Mouse (Mus musculus) midbrain, postnatal 0 days (tissue): Measurements from ENCODE around the gene Thop1. TPM values are rescaled to one million over a fixed set of nuclear protein-coding genes. Genes with fewer than 3 reads are reported as not detected.
"Not testable (repeated sequence)": the region's sequence is repeated elsewhere in the genome, so short reads cannot be mapped to it uniquely, and the experiment has no call there.

Experiments
- ATAC-seq: fragments of 200-750 bp; cut with Nextera tagmentation; 2 replicates; pipeline ENCODE4 v1.8.0; 2017; ENCODE audit warnings: moderate number of reproducible peaks, mild to moderate bottlenecking, moderate TSS enrichment, moderate library complexity; ENCODE audit not compliant: low FRiP score
- DNase-seq: peaks from one replicate; pipeline ENCODE4 v3.0.0-alpha.2; 2015; ENCODE audit warnings: low spot score
- H3K27ac ChIP-seq: fragments of 300-500 bp; sonication (generic); 2 replicates; pipeline ENCODE4 v1.5.1; 2014; ENCODE audit warnings: low read depth, mild to moderate bottlenecking, low read length, mixed read lengths
- H3K27me3 ChIP-seq: fragments of 300-500 bp; sonication (generic); 2 replicates; pipeline ENCODE4 v1.6.1; 2014; ENCODE audit warnings: low read length, control low read depth, mixed read lengths; ENCODE audit not compliant: insufficient read depth
- H3K36me3 ChIP-seq: fragments of 300-500 bp; sonication (generic); 2 replicates; pipeline ENCODE4 v1.6.1; 2014; ENCODE audit warnings: low read length, control low read depth, mixed read lengths; ENCODE audit not compliant: insufficient read depth
- H3K4me1 ChIP-seq: fragments of 300-500 bp; sonication (generic); 2 replicates; pipeline ENCODE4 v1.6.1; 2014; ENCODE audit warnings: mild to moderate bottlenecking, control low read depth, antibody characterized with exemption, low read length, mixed read lengths; ENCODE audit not compliant: insufficient read depth
- H3K4me2 ChIP-seq: fragments of 300-500 bp; sonication (generic); 2 replicates; pipeline ENCODE4 v1.6.1; 2014; ENCODE audit warnings: low read depth, mild to moderate bottlenecking, low read length, mixed read lengths; ENCODE audit not compliant: poor library complexity, severe bottlenecking
- H3K4me3 ChIP-seq: fragments of 300-500 bp; sonication (generic); 2 replicates; pipeline ENCODE4 v1.5.1; 2014; ENCODE audit warnings: low read depth, mild to moderate bottlenecking, low read length, moderate library complexity
- H3K9ac ChIP-seq: fragments of 300-500 bp; sonication (generic); replicated peaks from 2 replicates; pipeline ENCODE4 v1.6.1; 2014; ENCODE audit warnings: mild to moderate bottlenecking, low read length, moderate library complexity, mixed read lengths; ENCODE audit not compliant: poor library complexity, severe bottlenecking
- H3K9me3 ChIP-seq: fragments of 300-500 bp; sonication (generic); 2 replicates; pipeline ENCODE4 v1.6.1; 2016; ENCODE audit warnings: low read length, control low read depth
- CTCF ChIP-seq: IDR thresholded peaks from 2 replicates; pipeline ENCODE4 v1.5.1; 2016; ENCODE audit warnings: antibody characterized with exemption, mild to moderate bottlenecking
- WGBS: fragments of 180-500 bp; shearing (Covaris S2); extraction: QIAGEN DNeasy Blood & Tissue Kit; methylation state at CpG from one replicate; pipeline ENCODE4 v1.1.7; 2014; 5-methylcytosine and 5-hydroxymethylcytosine counted together
- polyA plus RNA-seq: library from polyadenylated mRNA; unstranded; fragments of >200 nt; fragmentation: Nextera tagmentation; extraction: Ambion mirVana; gene quantifications from 2 replicates; pipeline ENCODE4 v1.2.1, GENCODE M21; 2015
- total RNA-seq: library from RNA; depleted of rRNA; stranded (reverse); fragments of >200 nt; gene quantifications from 2 replicates; pipeline ENCODE4 v1.2.3, GENCODE M21; 2014

Gene Thop1
- total and polyA plus RNA-seq, 2 experiments from 2014 or later, result 35.2 to 67.1 TPM

GRCm38 (mm10) chr10:81036251-81036650 lies 33.6 kb upstream of the Thop1 start:
- Histone ChIP-seq H3K9ac (no peak overlapping the region), H3K4me2 (no peak overlapping the region), H3K9me3 (no peaks in the 10 kb centered on the region), H3K4me3 (no peak overlapping the region), H3K4me1 (no peaks in the 10 kb centered on the region), H3K27me3 (no peaks in the 10 kb centered on the region), H3K36me3 (peaks cover 21% of the 10 kb centered on the region), H3K27ac (no peak overlapping the region)
- 82% methylated on average over 7 of the region's 7 CpGs for WGBS
- ATAC-seq, result no peak
- DNase-seq, result no peak
- TF ChIP-seq CTCF, result peak; percentile 55

GRCm38 (mm10) chr10:81036988-81037580 lies 32.8 kb upstream of the Thop1 start, which contains the start of gene Slc39a3:
Gene Slc39a3 (minus strand): TSS chr10:81037426.
- WGBS, result under 1% methylated on average over 35 of the region's 35 CpGs
- Histone ChIP-seq H3K9ac (peak within 1 kb of the TSS; percentile 90), H3K27ac (peak within 1 kb of the TSS; percentile 27; the same call in 1 of the 2 replicates), H3K9me3 (no peaks in the 10 kb centered on the region), H3K4me3 (peak within 1 kb of the TSS; percentile 85), H3K36me3 (peaks cover 14% of the 10 kb centered on the region), H3K4me1 (no peaks in the 10 kb centered on the region), H3K27me3 (no peaks in the 10 kb centered on the region), H3K4me2 (peak within 1 kb of the TSS; percentile 65)
- peak; percentile 99 for ATAC-seq
- DNase-seq, result peak; percentile 100
- TF ChIP-seq CTCF, result no peak

GRCm38 (mm10) chr10:81041458-81042175 lies 28.2 kb upstream of the Thop1 start:
- peak; percentile 77 for DNase-seq
- Histone ChIP-seq H3K4me3 (no peak overlapping the region), H3K4me2 (no peak overlapping the region), H3K36me3 (peaks cover 36% of the 10 kb centered on the region), H3K27me3 (no peaks in the 10 kb centered on the region), H3K27ac (no peak overlapping the region), H3K4me1 (no peaks in the 10 kb centered on the region), H3K9ac (no peak overlapping the region), H3K9me3 (no peaks in the 10 kb centered on the region)
- WGBS, result 35% methylated on average over 13 of the region's 13 CpGs
- ATAC-seq, result no peak
- peak; percentile 93 for TF ChIP-seq CTCF

GRCm38 (mm10) chr10:81045246-81045645 lies 24.6 kb upstream of the Thop1 start:
- WGBS, result 95% methylated on average over 14 of the region's 14 CpGs
- H3K9ac ChIP-seq, H3K4me3 ChIP-seq, H3K4me1 ChIP-seq, ATAC-seq, H3K27ac ChIP-seq, H3K27me3 ChIP-seq, DNase-seq, H3K9me3 ChIP-seq, H3K4me2 ChIP-seq: not testable (repeated sequence)
- peaks cover 72% of the 10 kb centered on the region for H3K36me3 ChIP-seq

GRCm38 (mm10) chr10:81050645-81051044 lies 19.2 kb upstream of the Thop1 start:
- Histone ChIP-seq H3K27me3 (no peaks in the 10 kb centered on the region), H3K4me3 (no peak overlapping the region), H3K4me2 (no peak overlapping the region), H3K36me3 (peaks cover 64% of the 10 kb centered on the region), H3K9ac (no peak overlapping the region), H3K27ac (no peak overlapping the region), H3K4me1 (no peaks in the 10 kb centered on the region), H3K9me3 (no peaks in the 10 kb centered on the region)
- peak; percentile 54 for TF ChIP-seq CTCF
- WGBS, result 85% methylated on average over 4 of the region's 4 CpGs
- DNase-seq (peak; percentile 21), ATAC-seq (no peak)

- no peaks in the 10 kb centered on the region for H3K4me1 ChIP-seq
- H3K27ac ChIP-seq, result no peak overlapping the region
- ATAC-seq, result no peak
- H3K9me3 ChIP-seq, result no peaks in the 10 kb centered on the region
- no peaks in the 10 kb centered on the region for H3K27me3 ChIP-seq
- H3K36me3 ChIP-seq, result peaks cover 59% of the 10 kb centered on the region
- no peak overlapping the region for H3K4me3 ChIP-seq
- no peak for TF ChIP-seq CTCF
- 98% methylated on average over 6 of the region's 6 CpGs for WGBS
- DNase-seq, result no peak
- no peak overlapping the region for H3K4me2 ChIP-seq
- no peak overlapping the region for H3K9ac ChIP-seq
Observed at GRCm38 (mm10) chr10:81051133-81051532, 18.7 kb upstream of the Thop1 start.
